Mouse (Mus musculus): ENCODE data around the gene Gm8127. TPM values are rescaled to one million over a fixed set of nuclear protein-coding genes. Genes with fewer than 3 reads are reported as not detected.
"Not testable (repeated sequence)": the region's sequence is repeated elsewhere in the genome, so short reads cannot be mapped to it uniquely, and the experiment has no call there.

Gm8127 gene
- total RNA-seq (2012; rRNA removed): not detected in 2 replicates
- total RNA-seq (2014; rRNA removed): not detected in 2 replicates
- not detected in 2 replicates for polyA plus RNA-seq (2012; ENCODE audit: insufficient read length, low read depth)

GRCm38 (mm10) chr14:43293503-43293902 is at the start of gene Gm8127:
TSS of gene Gm8127 (minus strand) at chr14:43293832.
- H3K4me2 ChIP-seq (ENCODE audit: insufficient read depth, low read depth, poor library complexity, severe bottlenecking); dilution Hi-C loops (cut with MboI; ENCODE audit: extremely low pct_ligation_motif_present, extremely low pct_unique_long_range_greater_than_20kb, low sequenced_read_pairs); H3K79me2 ChIP-seq (replicated peaks; ENCODE audit: control insufficient read depth, extremely low read depth, insufficient read depth, poor library complexity, severe bottlenecking); H3K4me1 ChIP-seq (ENCODE audit: control insufficient read depth in 1 of 2, insufficient read depth in 2 of 2); H3K36me3 ChIP-seq (replicated peaks in 1 of 2; ENCODE audit: control insufficient read depth in 1 of 2, insufficient read depth in 1 of 2, low read length in 1 of 2); DNase-seq (ENCODE audit: extremely low read depth); H3K27ac ChIP-seq (ENCODE audit: insufficient read depth, low read depth); H3K27me3 ChIP-seq (replicated peaks); in situ Hi-C loops (cut with MboI; ENCODE audit: low pct_ligation_motif_present, low pct_unique_long_range_greater_than_20kb, low sequenced_read_pairs); H3K4me3 ChIP-seq (replicated peaks in 1 of 3; ENCODE audit: low read depth in 2 of 3, low read length in 2 of 3, poor library complexity in 1 of 3); H3K9me3 ChIP-seq (replicated peaks; ENCODE audit: low read length); H3K9ac ChIP-seq (ENCODE audit: insufficient read depth, low read depth): not testable (repeated sequence)

- H3K4me1 ChIP-seq (ENCODE audit: control insufficient read depth in 1 of 2, insufficient read depth in 2 of 2); H3K9ac ChIP-seq (ENCODE audit: insufficient read depth, low read depth); DNase-seq (ENCODE audit: extremely low read depth); H3K4me3 ChIP-seq (replicated peaks in 1 of 3; ENCODE audit: low read depth in 2 of 3, low read length in 2 of 3, poor library complexity in 1 of 3); H3K36me3 ChIP-seq (replicated peaks in 1 of 2; ENCODE audit: control insufficient read depth in 1 of 2, insufficient read depth in 1 of 2, low read length in 1 of 2); dilution Hi-C loops (cut with MboI; ENCODE audit: extremely low pct_ligation_motif_present, extremely low pct_unique_long_range_greater_than_20kb, low sequenced_read_pairs); H3K9me3 ChIP-seq (replicated peaks; ENCODE audit: low read length); in situ Hi-C loops (cut with MboI; ENCODE audit: low pct_ligation_motif_present, low pct_unique_long_range_greater_than_20kb, low sequenced_read_pairs); H3K27me3 ChIP-seq (replicated peaks); H3K79me2 ChIP-seq (replicated peaks; ENCODE audit: control insufficient read depth, extremely low read depth, insufficient read depth, poor library complexity, severe bottlenecking); H3K4me2 ChIP-seq (ENCODE audit: insufficient read depth, low read depth, poor library complexity, severe bottlenecking); H3K27ac ChIP-seq (ENCODE audit: insufficient read depth, low read depth): not testable (repeated sequence)
Observed at GRCm38 (mm10) chr14:43337646-43338045, 44.0 kb upstream of the Gm8127 start.

GRCm38 (mm10) chr14:43331362-43331880 is 37.8 kb upstream of the Gm8127 start:
- H3K9ac ChIP-seq (ENCODE audit: insufficient read depth, low read depth); H3K27me3 ChIP-seq (replicated peaks); H3K9me3 ChIP-seq (replicated peaks; ENCODE audit: low read length); H3K79me2 ChIP-seq (replicated peaks; ENCODE audit: control insufficient read depth, extremely low read depth, insufficient read depth, poor library complexity, severe bottlenecking); H3K4me3 ChIP-seq (replicated peaks in 1 of 3; ENCODE audit: low read depth in 2 of 3, low read length in 2 of 3, poor library complexity in 1 of 3); dilution Hi-C loops (cut with MboI; ENCODE audit: extremely low pct_ligation_motif_present, extremely low pct_unique_long_range_greater_than_20kb, low sequenced_read_pairs); H3K36me3 ChIP-seq (replicated peaks in 1 of 2; ENCODE audit: control insufficient read depth in 1 of 2, insufficient read depth in 1 of 2, low read length in 1 of 2); H3K4me1 ChIP-seq (ENCODE audit: control insufficient read depth in 1 of 2, insufficient read depth in 2 of 2); H3K4me2 ChIP-seq (ENCODE audit: insufficient read depth, low read depth, poor library complexity, severe bottlenecking); DNase-seq (ENCODE audit: extremely low read depth); in situ Hi-C loops (cut with MboI; ENCODE audit: low pct_ligation_motif_present, low pct_unique_long_range_greater_than_20kb, low sequenced_read_pairs); H3K27ac ChIP-seq (ENCODE audit: insufficient read depth, low read depth): not testable (repeated sequence)

- H3K4me3 ChIP-seq (replicated peaks in 1 of 3; ENCODE audit: low read depth in 2 of 3, low read length in 2 of 3, poor library complexity in 1 of 3); H3K4me1 ChIP-seq (ENCODE audit: control insufficient read depth in 1 of 2, insufficient read depth in 2 of 2); H3K36me3 ChIP-seq (replicated peaks in 1 of 2; ENCODE audit: control insufficient read depth in 1 of 2, insufficient read depth in 1 of 2, low read length in 1 of 2); H3K27me3 ChIP-seq (replicated peaks); H3K9me3 ChIP-seq (replicated peaks; ENCODE audit: low read length); H3K79me2 ChIP-seq (replicated peaks; ENCODE audit: control insufficient read depth, extremely low read depth, insufficient read depth, poor library complexity, severe bottlenecking); in situ Hi-C loops (cut with MboI; ENCODE audit: low pct_ligation_motif_present, low pct_unique_long_range_greater_than_20kb, low sequenced_read_pairs); H3K9ac ChIP-seq (ENCODE audit: insufficient read depth, low read depth); H3K4me2 ChIP-seq (ENCODE audit: insufficient read depth, low read depth, poor library complexity, severe bottlenecking); H3K27ac ChIP-seq (ENCODE audit: insufficient read depth, low read depth); DNase-seq (ENCODE audit: extremely low read depth); dilution Hi-C loops (cut with MboI; ENCODE audit: extremely low pct_ligation_motif_present, extremely low pct_unique_long_range_greater_than_20kb, low sequenced_read_pairs): not testable (repeated sequence)
Observed at GRCm38 (mm10) chr14:43328603-43329002, 35.0 kb upstream of the Gm8127 start.

GRCm38 (mm10) chr14:43319516-43319915 is 25.9 kb upstream of the Gm8127 start:
- H3K27ac ChIP-seq (ENCODE audit: insufficient read depth, low read depth); DNase-seq (ENCODE audit: extremely low read depth); H3K36me3 ChIP-seq (replicated peaks in 1 of 2; ENCODE audit: control insufficient read depth in 1 of 2, insufficient read depth in 1 of 2, low read length in 1 of 2); H3K27me3 ChIP-seq (replicated peaks); H3K4me1 ChIP-seq (ENCODE audit: control insufficient read depth in 1 of 2, insufficient read depth in 2 of 2); H3K4me2 ChIP-seq (ENCODE audit: insufficient read depth, low read depth, poor library complexity, severe bottlenecking); dilution Hi-C loops (cut with MboI; ENCODE audit: extremely low pct_ligation_motif_present, extremely low pct_unique_long_range_greater_than_20kb, low sequenced_read_pairs); H3K79me2 ChIP-seq (replicated peaks; ENCODE audit: control insufficient read depth, extremely low read depth, insufficient read depth, poor library complexity, severe bottlenecking); H3K4me3 ChIP-seq (replicated peaks in 1 of 3; ENCODE audit: low read depth in 2 of 3, low read length in 2 of 3, poor library complexity in 1 of 3); in situ Hi-C loops (cut with MboI; ENCODE audit: low pct_ligation_motif_present, low pct_unique_long_range_greater_than_20kb, low sequenced_read_pairs); H3K9ac ChIP-seq (ENCODE audit: insufficient read depth, low read depth); H3K9me3 ChIP-seq (replicated peaks; ENCODE audit: low read length): not testable (repeated sequence)

GRCm38 (mm10) chr14:43278681-43279080 is 15.0 kb downstream of the Gm8127 start:
- H3K27ac ChIP-seq (ENCODE audit: insufficient read depth, low read depth); H3K79me2 ChIP-seq (replicated peaks; ENCODE audit: control insufficient read depth, extremely low read depth, insufficient read depth, poor library complexity, severe bottlenecking); dilution Hi-C loops (cut with MboI; ENCODE audit: extremely low pct_ligation_motif_present, extremely low pct_unique_long_range_greater_than_20kb, low sequenced_read_pairs); H3K27me3 ChIP-seq (replicated peaks); H3K4me1 ChIP-seq (ENCODE audit: control insufficient read depth in 1 of 2, insufficient read depth in 2 of 2); in situ Hi-C loops (cut with MboI; ENCODE audit: low pct_ligation_motif_present, low pct_unique_long_range_greater_than_20kb, low sequenced_read_pairs); DNase-seq (ENCODE audit: extremely low read depth); H3K36me3 ChIP-seq (replicated peaks in 1 of 2; ENCODE audit: control insufficient read depth in 1 of 2, insufficient read depth in 1 of 2, low read length in 1 of 2); H3K4me2 ChIP-seq (ENCODE audit: insufficient read depth, low read depth, poor library complexity, severe bottlenecking); H3K9me3 ChIP-seq (replicated peaks; ENCODE audit: low read length); H3K9ac ChIP-seq (ENCODE audit: insufficient read depth, low read depth); H3K4me3 ChIP-seq (replicated peaks in 1 of 3; ENCODE audit: low read depth in 2 of 3, low read length in 2 of 3, poor library complexity in 1 of 3): not testable (repeated sequence)
